8 mouse cellular contexts compared by ENCODE assay signal in genomic region chr8:95533584-95534387, GRCm38 (mm10). TPM values are rescaled to one million over a fixed set of nuclear protein-coding genes. Genes with fewer than 3 reads are reported as not detected.
DNase-seq lines count a peak whose midpoint lies in the region; ATAC-seq and TF ChIP-seq lines count a peak whose summit lies in the region.

Gene Ccdc113 (plus strand): TSS chr8:95534085.

- H3K27me3 ChIP-seq in forebrain, embryonic 11.5 days (ENCODE audit: control insufficient read depth, insufficient read depth, low read length) = no peaks in the 10 kb centered on the region
- no peaks in the 10 kb centered on the region for H3K27me3 ChIP-seq in neural tube, embryonic 13.5 days

- no peak for TF ChIP-seq CTCF in lung, adult 2 months (IDR thresholded peaks at IDR 0.05; ENCODE audit: insufficient read depth, low read length)

- ATAC-seq in forebrain, embryonic 11.5 days (replicated peaks; ENCODE audit: low FRiP score) = peak; percentile 88
- peak; percentile 90 for ATAC-seq in neural tube, embryonic 13.5 days (ENCODE audit: low read depth)

- no peaks in the 10 kb centered on the region for H3K9me3 ChIP-seq in ES-E14 (ENCODE audit: control insufficient read depth, insufficient read depth, low read depth, low read length)
- H3K9me3 ChIP-seq in forebrain, embryonic 11.5 days (ENCODE audit: control insufficient read depth, low read length) = no peaks in the 10 kb centered on the region
- H3K9me3 ChIP-seq in neural tube, embryonic 13.5 days = no peaks in the 10 kb centered on the region

- intact Hi-C loops in heart, postnatal 36 days (cut with DNase I) = loop anchor here (5.0 kb wide), 1 partner anchor 186 kb away; no protein-coding TSS in a partner anchor

- H3K4me3 ChIP-seq in ES-E14 (ENCODE audit: insufficient read depth in 1 of 2, low read depth in 1 of 2, low read length in 2 of 2, poor library complexity in 1 of 2, severe bottlenecking in 1 of 2) = peak within 1 kb of the TSS; percentile 53 to 66
- peak within 1 kb of the TSS; percentile 39 for H3K4me3 ChIP-seq in forebrain, embryonic 11.5 days (ENCODE audit: low read depth, low read length)
- H3K4me3 ChIP-seq in lung, adult 2 months (replicated peaks; ENCODE audit: extremely low read depth, low read depth, low read length) = peak within 1 kb of the TSS; percentile 12
- peak within 1 kb of the TSS; percentile 41 for H3K4me3 ChIP-seq in neural tube, embryonic 13.5 days

- peak within 1 kb of the TSS; percentile 70 for H3K4me2 ChIP-seq in forebrain, embryonic 11.5 days (ENCODE audit: low read depth, low read length, severe bottlenecking)
- H3K4me2 ChIP-seq in neural tube, embryonic 13.5 days = peak within 1 kb of the TSS; percentile 61

- no peak within 1 kb of the TSS for H3K27ac ChIP-seq in ES-E14 (ENCODE audit: insufficient read depth, low read depth, low read length, poor library complexity, severe bottlenecking)
- H3K27ac ChIP-seq in forebrain, embryonic 11.5 days (ENCODE audit: low read depth, low read length) = no peak within 1 kb of the TSS
- no peak within 1 kb of the TSS for H3K27ac ChIP-seq in neural tube, embryonic 13.5 days (replicated peaks)

- peaks cover 0 to 7% of the 10 kb centered on the region in 2 experiments; a peak in 3 of 4 replicates for H3K4me1 ChIP-seq in ES-E14 (ENCODE audit: control insufficient read depth in 2 of 2, insufficient read depth in 2 of 2, low read length in 2 of 2, poor library complexity in 1 of 2)
- H3K4me1 ChIP-seq in forebrain, embryonic 11.5 days (replicated peaks; ENCODE audit: control insufficient read depth, insufficient read depth, low read length) = no peaks in the 10 kb centered on the region
- no peaks in the 10 kb centered on the region for H3K4me1 ChIP-seq in lung, adult 2 months (ENCODE audit: control insufficient read depth, insufficient read depth, low read length)
- peaks cover 5% of the 10 kb centered on the region for H3K4me1 ChIP-seq in neural tube, embryonic 13.5 days (replicated peaks)

- no peak for TF ChIP-seq POLR2A in lung, adult 2 months (IDR thresholded peaks at IDR 0.05; ENCODE audit: borderline replicate concordance, extremely low read depth, low read depth, low read length)

- in situ Hi-C loops in ES-E14 (cut with MboI; ENCODE audit: low sequenced_read_pairs in 2 of 2, unreplicated experiment in 2 of 2) = no loop called here

- H3K36me3 ChIP-seq in ES-E14 (ENCODE audit: control insufficient read depth, insufficient read depth, low read length, poor library complexity, severe bottlenecking) = no peaks in the 10 kb centered on the region
- H3K36me3 ChIP-seq in forebrain, embryonic 11.5 days (ENCODE audit: control insufficient read depth, insufficient read depth, low read length) = no peaks in the 10 kb centered on the region
- no peaks in the 10 kb centered on the region for H3K36me3 ChIP-seq in neural tube, embryonic 13.5 days

- peak; percentile 74 for DNase-seq in ES-E14 (ENCODE audit: low read depth, low spot score)
- peak; percentile 14 for DNase-seq in c-Kit-positive CD71-positive TER-119-positive erythroid progenitor cells, embryonic 14.5 days (ENCODE audit: low spot score)
- DNase-seq in forebrain, embryonic 11.5 days (ENCODE audit: low spot score) = peak; percentile 81
- DNase-seq in heart, postnatal 36 days = peak; percentile 22
- peak; percentile 38 to 55 for DNase-seq in layer of hippocampus, adult 8-10 months (ENCODE audit: low spot score in 2 of 2)
- DNase-seq in lung, adult 2 months = peak; percentile 46
- DNase-seq in testis, postnatal 10 days (ENCODE audit: low spot score) = peak; percentile 73

- peak within 1 kb of the TSS; percentile 49 for H3K9ac ChIP-seq in ES-E14 (ENCODE audit: insufficient read depth, low read depth, low read length, poor library complexity, severe bottlenecking)
- peak within 1 kb of the TSS; percentile 41; the same call in 1 of the 2 replicates for H3K9ac ChIP-seq in forebrain, embryonic 11.5 days (ENCODE audit: low read length)
- peak within 1 kb of the TSS; percentile 59 for H3K9ac ChIP-seq in neural tube, embryonic 13.5 days

- 6% methylated on average over 33 of the region's 33 CpGs for WGBS in forebrain, embryonic 11.5 days
- 6% methylated on average over 33 of the region's 33 CpGs for WGBS in lung, adult 2 months
- WGBS in neural tube, embryonic 13.5 days = 7% methylated on average over 33 of the region's 33 CpGs

TF ChIP-seq in ES-E14, 5 proteins besides CTCF, POLR2A, EP300 and RAD21:
- TF ChIP-seq MAFK (IDR thresholded peaks at IDR 0.05; ENCODE audit: insufficient read depth, low read depth, low read length) (no peak), ZNF384 (IDR thresholded peaks at IDR 0.05; ENCODE audit: low read depth, low read length) (no peak), HCFC1 (IDR thresholded peaks at IDR 0.05; ENCODE audit: borderline replicate concordance, insufficient read depth, low read length) (no peak), CHD2 (IDR thresholded peaks at IDR 0.05; ENCODE audit: low read depth, low read length) (no peak), ZC3H11A (IDR thresholded peaks at IDR 0.05; ENCODE audit: borderline replicate concordance, low read depth, low read length) (no peak)

RNA-seq across cellular contexts. Expression of gene Ccdc113, which starts in this region (rescaled TPM):
- total RNA-seq in ES-E14 (2012; rRNA removed) = 1.1 and 1.4 TPM in 2 replicates
- 0.21 TPM in 1 of 2 replicates, not detected in the other for polyA plus RNA-seq in forebrain, embryonic 11.5 days (2014; fragmentation: Nextera tagmentation; extraction: Ambion mirVana)
- total RNA-seq in heart, postnatal 36 days (2021) = not detected
- 1 to 10 TPM; 1.2 to 2.7 (median 1.6) TPM for total RNA-seq in layer of hippocampus, adult 8-10 months (2022)
- 2.6 and 4.7 TPM in 2 replicates for polyA plus RNA-seq in lung, adult 2 months (2012; rRNA removed)
- polyA plus RNA-seq in neural tube, embryonic 13.5 days (2015; fragmentation: Nextera tagmentation; extraction: Ambion mirVana) = 0.54 and 1.5 TPM in 2 replicates

Comparison
In these comparisons a context has a peak if more than half of its experiments do, and no peak if none do; other contexts are left out.
1. Peak in DNase-seq, ATAC-seq, H3K4me3 ChIP-seq, H3K9ac ChIP-seq and H3K4me2 ChIP-seq in forebrain, embryonic 11.5 days; RNA of the gene not detected or under 1 TPM.
2. Peak in DNase-seq in heart, postnatal 36 days; RNA of the gene not detected or under 1 TPM.
3. DNase-seq: peak in every context shown above with its lines; median percentile 81 in forebrain, embryonic 11.5 days; 74 in ES-E14; 73 in testis, postnatal 10 days; 46 in layer of hippocampus, adult 8-10 months; 46 in lung, adult 2 months; 22 in heart, postnatal 36 days; 14 in c-Kit-positive CD71-positive TER-119-positive erythroid progenitor cells, embryonic 14.5 days.